Mouse (Mus musculus) kidney, adult 2 months (tissue): Measurements from ENCODE around the gene Efcab8. TPM values are rescaled to one million over a fixed set of nuclear protein-coding genes. Genes with fewer than 3 reads are reported as not detected.

ENCODE experiments used
- DNase-seq: peaks from one replicate; pipeline ENCODE4 v3.0.0; 2021
- H3K27ac ChIP-seq: fragments of 200-500 bp; 2 replicates; pipeline ENCODE4 v1.5.1; 2012; ENCODE audit warnings: low read depth, low read length, control low read depth, inconsistent platforms; ENCODE audit not compliant: insufficient read depth
- H3K27me3 ChIP-seq: fragments of 200-500 bp; replicated peaks from 2 replicates; pipeline ENCODE4 v1.6.1; 2012; ENCODE audit warnings: mild to moderate bottlenecking, moderate library complexity, low read length, inconsistent platforms; ENCODE audit not compliant: control insufficient read depth, insufficient read depth
- H3K36me3 ChIP-seq: fragments of 200-500 bp; 2 replicates; pipeline ENCODE4 v1.6.1; 2012; ENCODE audit warnings: mild to moderate bottlenecking, moderate library complexity, low read length, inconsistent platforms; ENCODE audit not compliant: control insufficient read depth, insufficient read depth
- H3K4me1 ChIP-seq: fragments of 200-500 bp; 2 replicates; pipeline ENCODE4 v1.6.1; 2011; ENCODE audit warnings: low read length; ENCODE audit not compliant: control insufficient read depth, insufficient read depth
- H3K4me3 ChIP-seq: fragments of 200-500 bp; 2 replicates; pipeline ENCODE4 v1.5.1; 2011; ENCODE audit warnings: mild to moderate bottlenecking, low read depth, low read length, control low read depth; ENCODE audit not compliant: insufficient read depth
- CTCF ChIP-seq: fragments of 200-500 bp; conservative IDR thresholded peaks from 2 replicates; pipeline ENCODE4 v1.5.1; 2011; ENCODE audit warnings: low read depth, mild to moderate bottlenecking, control low read depth, low read length, moderate library complexity, mixed read lengths; ENCODE audit not compliant: insufficient read depth, insufficient read length
- POLR2A ChIP-seq: fragments of 200-500 bp; IDR thresholded peaks from one replicate; pipeline ENCODE4 v1.6.1; 2011; ENCODE audit warnings: low read depth, low read length, control low read depth
- WGBS: fragments of 180-500 bp; shearing (Covaris S2); methylation state at CpG from one replicate; pipeline ENCODE4 v1.1.7; 2018; 5-methylcytosine and 5-hydroxymethylcytosine counted together
- polyA plus RNA-seq: library from polyadenylated mRNA; depleted of rRNA; stranded (reverse); fragments of >200 nt; gene quantifications from 2 replicates; pipeline ENCODE4 v1.2.3, GENCODE M21; 2012

Efcab8 gene
- polyA plus RNA-seq, 1 experiment = 0.20 TPM

GRCm38 (mm10) chr2:153767484-153767883 lies 12.2 kb upstream of the Efcab8 start:
- H3K4me3 ChIP-seq = no peak overlapping the region
- TF ChIP-seq CTCF (no peak), POLR2A (no peak)
- DNase-seq = no peak

GRCm38 (mm10) chr2:153768881-153769280 lies 10.8 kb upstream of the Efcab8 start:
- WGBS = 74% methylated on average over 2 of the region's 2 CpGs
- peaks cover 6% of the 10 kb centered on the region for H3K36me3 ChIP-seq

More at GRCm38 (mm10) chr2:153767484-153767883, 12.2 kb upstream of the Efcab8 start:
- 51% methylated on average over 6 of the region's 6 CpGs for WGBS
- H3K36me3 ChIP-seq = peaks cover 9% of the 10 kb centered on the region
- H3K27ac ChIP-seq = no peak overlapping the region
- no peaks in the 10 kb centered on the region for H3K27me3 ChIP-seq
- H3K4me1 ChIP-seq = no peaks in the 10 kb centered on the region

GRCm38 (mm10) chr2:153772950-153773349 lies 6.8 kb upstream of the Efcab8 start:
- no peak for DNase-seq
- TF ChIP-seq POLR2A (no peak), CTCF (no peak)
- H3K4me1 ChIP-seq = no peaks in the 10 kb centered on the region
- H3K4me3 ChIP-seq = no peak overlapping the region
- no peaks in the 10 kb centered on the region; the same call in 1 of the 2 replicates for H3K36me3 ChIP-seq
- no peak overlapping the region for H3K27ac ChIP-seq
- H3K27me3 ChIP-seq = no peaks in the 10 kb centered on the region
- WGBS = 97% methylated on average over 4 of the region's 4 CpGs

More at GRCm38 (mm10) chr2:153768881-153769280, 10.8 kb upstream of the Efcab8 start:
- no peak for DNase-seq
- no peak overlapping the region for H3K4me3 ChIP-seq
- TF ChIP-seq POLR2A (no peak), CTCF (no peak)
- H3K27ac ChIP-seq = no peak overlapping the region
- no peaks in the 10 kb centered on the region for H3K4me1 ChIP-seq
- H3K27me3 ChIP-seq = no peaks in the 10 kb centered on the region

- Histone ChIP-seq H3K4me1 (no peaks in the 10 kb centered on the region), H3K27ac (no peak overlapping the region), H3K4me3 (no peak overlapping the region), H3K27me3 (no peaks in the 10 kb centered on the region), H3K36me3 (no peaks in the 10 kb centered on the region)
- no peak for TF ChIP-seq CTCF
- WGBS = 91% methylated on average over 4 of the region's 4 CpGs
- no peak for DNase-seq
Observed at GRCm38 (mm10) chr2:153775472-153775871, 4.3 kb upstream of the Efcab8 start.

GRCm38 (mm10) chr2:153778638-153779362 lies 931 bp upstream of the Efcab8 start:
- H3K4me3 ChIP-seq = peak overlapping the region; percentile 27; the same call in 1 of the 2 replicates
- H3K27me3 ChIP-seq = no peaks in the 10 kb centered on the region
- TF ChIP-seq POLR2A (no peak), CTCF (no peak)
- no peak overlapping the region for H3K27ac ChIP-seq
- no peaks in the 10 kb centered on the region for H3K36me3 ChIP-seq
- H3K4me1 ChIP-seq = no peaks in the 10 kb centered on the region
- 7% methylated on average over 24 of the region's 24 CpGs for WGBS
- DNase-seq = peak; percentile 78

GRCm38 (mm10) chr2:153781181-153781580 lies 1.4 kb downstream of the Efcab8 start:
- Histone ChIP-seq H3K4me3 (no peak overlapping the region), H3K36me3 (no peaks in the 10 kb centered on the region), H3K4me1 (no peaks in the 10 kb centered on the region), H3K27me3 (no peaks in the 10 kb centered on the region), H3K27ac (no peak overlapping the region)
- no peak for DNase-seq
- TF ChIP-seq POLR2A = no peak
- 95% methylated on average over 4 of the region's 4 CpGs for WGBS

- no peaks in the 10 kb centered on the region for H3K4me1 ChIP-seq
- peak; percentile 18 for DNase-seq
- WGBS = 91% methylated on average over 2 of the region's 2 CpGs
- TF ChIP-seq POLR2A (no peak), CTCF (no peak)
- H3K36me3 ChIP-seq = no peaks in the 10 kb centered on the region
- no peaks in the 10 kb centered on the region for H3K27me3 ChIP-seq
- no peak overlapping the region for H3K27ac ChIP-seq
- no peak overlapping the region for H3K4me3 ChIP-seq
Observed at GRCm38 (mm10) chr2:153784668-153785067, 4.9 kb downstream of the Efcab8 start.

- Histone ChIP-seq H3K4me1 (no peaks in the 10 kb centered on the region), H3K36me3 (no peaks in the 10 kb centered on the region), H3K27me3 (no peaks in the 10 kb centered on the region), H3K4me3 (no peak overlapping the region), H3K27ac (no peak overlapping the region)
- no peak for DNase-seq
- TF ChIP-seq CTCF (no peak), POLR2A (no peak)
Observed at GRCm38 (mm10) chr2:153793366-153793765, 13.6 kb downstream of the Efcab8 start.
